Mouse (Mus musculus) adrenal gland, postnatal 0 days (tissue): ENCODE data around the gene Idh3a. TPM values are rescaled to one million over a fixed set of nuclear protein-coding genes. Genes with fewer than 3 reads are reported as not detected.

Experiments used
- polyA plus RNA-seq: library from polyadenylated mRNA; unstranded; fragments of >200 nt; fragmentation: Nextera tagmentation; extraction: Ambion mirVana; gene quantifications from 2 replicates; pipeline ENCODE4 v1.2.1, GENCODE M21; 2015

Gene Idh3a
- polyA plus RNA-seq, result 59.0 and 113 TPM in 2 replicates

GRCm38 (mm10) chr9:54586199-54587061 is at the start of gene Idh3a:
Gene Idh3a, plus strand, starts transcription at chr9:54586334.

GRCm38 (mm10) chr9:54538684-54539083 is 47.5 kb upstream of the Idh3a start, which contains the start of gene Sh2d7:
Gene Sh2d7, plus strand, starts transcription at chr9:54538984.

GRCm38 (mm10) chr9:54559771-54560471 is 26.2 kb upstream of the Idh3a start, which contains the start of gene Cib2:
Gene Cib2, minus strand, starts transcription at chr9:54560218.

Other genes starting within 250 kb of the Idh3a start
- 8.7 and 8.9 TPM in 2 replicates for gene Dmxl2, start 84.7 kb upstream of the Idh3a start, polyA plus RNA-seq
- gene Sh2d7, start 47.4 kb upstream of the Idh3a start, polyA plus RNA-seq, result not detected in 2 replicates
- 10.5 and 18.6 TPM in 2 replicates for gene Cib2, start 26.1 kb upstream of the Idh3a start, polyA plus RNA-seq
- 116 and 335 TPM in 2 replicates for gene Acsbg1, start 75.5 kb downstream of the Idh3a start, polyA plus RNA-seq
- gene Dnaja4, start 112.5 kb downstream of the Idh3a start, polyA plus RNA-seq, result 7.2 and 13.1 TPM in 2 replicates
- 163 and 166 TPM in 2 replicates for gene Wdr61, start 148.2 kb downstream of the Idh3a start, polyA plus RNA-seq
- gene Crabp1, start 178.4 kb downstream of the Idh3a start, polyA plus RNA-seq, result 6.6 and 8.8 TPM in 2 replicates